Mouse (Mus musculus) 416B (cell line): Measurements from ENCODE around the gene Cblb.

ENCODE experiments used
- DNase-seq: peaks from one replicate; pipeline ENCODE4 v3.0.0; 2011; ENCODE audit warnings: low read depth

Gene Cblb

GRCm38 (mm10) chr16:52200107-52200506, 169.1 kb downstream of the Cblb start:
- no peak for DNase-seq

DNA sequence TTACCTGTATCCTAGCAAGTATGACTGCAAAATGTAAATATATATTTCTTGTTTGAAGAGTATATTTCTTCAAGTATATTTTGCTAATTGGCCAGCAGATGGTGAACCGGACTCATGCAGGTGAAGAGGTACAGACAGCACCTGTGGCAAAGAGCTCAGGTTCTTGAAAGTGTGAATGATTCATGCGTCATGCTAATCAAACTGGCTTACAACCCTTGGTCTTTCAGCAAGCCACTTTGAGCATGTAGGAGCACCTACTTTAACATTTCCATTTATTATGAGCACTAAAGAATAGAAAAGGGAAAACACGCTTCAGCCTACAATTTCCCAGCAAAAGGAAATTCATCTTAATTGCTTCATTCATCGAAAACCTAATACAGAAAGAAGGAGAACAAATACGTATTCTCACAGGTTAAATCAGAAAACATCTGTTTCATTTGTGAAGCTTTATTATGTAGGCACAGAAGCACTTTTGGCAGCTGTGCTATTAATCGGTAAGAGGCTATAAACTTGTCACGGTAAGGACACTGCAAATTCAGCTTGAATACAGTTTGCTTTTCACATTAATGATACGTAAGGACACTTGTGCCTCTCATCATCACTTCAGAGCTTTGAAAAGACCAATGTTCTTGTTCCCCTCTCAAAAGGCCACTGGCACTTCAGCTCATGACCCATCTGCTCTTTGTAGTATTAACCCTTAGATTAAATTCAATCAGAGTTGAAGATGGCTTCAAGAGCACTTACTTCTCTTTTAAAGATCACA, 180.0 kb downstream of the Cblb start:
- no peak for DNase-seq

- DNase-seq: peak; percentile 69
Observed at GRCm38 (mm10) chr16:52219069-52219468, 188.0 kb downstream of the Cblb start.

DNA sequence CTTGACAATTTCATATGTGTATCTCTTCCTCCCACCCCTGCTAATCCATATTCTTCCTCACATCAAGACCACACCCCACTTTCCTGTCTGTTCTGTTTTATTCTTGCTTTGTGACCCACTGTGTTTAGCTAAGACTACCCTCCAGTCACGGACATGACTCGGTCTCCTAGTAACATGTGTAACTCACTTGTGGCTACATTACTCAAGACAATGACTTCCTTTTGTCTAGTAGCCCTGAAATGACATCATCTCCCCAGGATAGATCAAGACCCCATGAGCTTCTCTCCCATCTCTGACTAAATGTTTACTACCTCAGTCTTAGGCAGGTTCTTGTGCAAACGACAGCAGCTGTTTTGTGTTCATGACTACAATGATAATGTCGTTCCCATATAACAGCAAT, 191.9 kb downstream of the Cblb start:
- DNase-seq: peak; percentile 85

DNA sequence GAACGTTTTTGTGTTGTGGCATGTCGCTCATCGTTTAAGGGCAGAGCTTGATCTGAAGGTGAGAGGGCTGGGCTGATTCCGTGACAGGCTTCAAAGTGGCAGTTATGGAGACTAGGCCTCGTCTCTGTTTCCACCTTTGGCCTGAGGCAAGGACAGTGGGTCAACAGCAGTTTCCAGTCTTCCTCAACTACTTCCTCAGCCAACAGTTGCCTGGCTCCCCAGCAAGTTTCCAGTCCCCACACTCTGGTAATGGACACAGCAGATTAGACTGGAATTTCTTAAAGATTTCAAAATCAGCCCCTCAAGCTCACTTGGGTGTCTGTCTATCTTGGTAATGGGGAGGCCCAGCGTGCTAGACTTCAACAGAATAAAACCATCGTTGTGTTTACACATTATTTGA, 198.4 kb downstream of the Cblb start:
- DNase-seq: no peak

- peak; percentile 16 for DNase-seq
Observed at GRCm38 (mm10) chr16:52229930-52230329, 198.9 kb downstream of the Cblb start.

DNA sequence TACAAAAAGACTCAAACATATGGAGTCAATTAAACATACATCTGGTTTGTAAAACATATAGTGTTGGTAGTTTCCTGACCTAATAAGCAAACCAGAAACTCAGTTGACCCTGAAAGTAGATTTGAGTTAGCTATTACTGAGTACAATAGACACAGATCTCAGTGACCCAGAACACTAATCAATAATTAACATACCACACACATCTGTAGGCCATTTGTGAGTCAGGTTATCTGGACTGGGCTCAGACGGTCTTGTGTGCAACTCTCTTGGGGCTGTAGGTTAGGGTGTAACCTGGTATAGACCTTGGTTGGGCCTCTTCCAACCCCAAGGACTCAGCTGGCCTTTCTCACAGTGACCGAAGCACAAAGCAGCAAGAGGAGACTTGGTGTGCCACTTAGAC, 211.1 kb downstream of the Cblb start:
- no peak for DNase-seq

GRCm38 (mm10) chr16:52243421-52243973, 212.5 kb downstream of the Cblb start:
- no peak for DNase-seq

- DNase-seq: no peak
Observed at GRCm38 (mm10) chr16:52250196-52250595, 219.2 kb downstream of the Cblb start.

GRCm38 (mm10) chr16:52250935-52251334, 219.9 kb downstream of the Cblb start:
- DNase-seq: no peak
